Mouse (Mus musculus): Measurements from ENCODE around the gene Fmc1.

The Fmc1 gene

GRCm38 (mm10) chr6:38551989-38552635 lies 18.8 kb downstream of the Fmc1 start:
- DNase-seq (ENCODE audit: low spot score), result peak; percentile 99

DNA sequence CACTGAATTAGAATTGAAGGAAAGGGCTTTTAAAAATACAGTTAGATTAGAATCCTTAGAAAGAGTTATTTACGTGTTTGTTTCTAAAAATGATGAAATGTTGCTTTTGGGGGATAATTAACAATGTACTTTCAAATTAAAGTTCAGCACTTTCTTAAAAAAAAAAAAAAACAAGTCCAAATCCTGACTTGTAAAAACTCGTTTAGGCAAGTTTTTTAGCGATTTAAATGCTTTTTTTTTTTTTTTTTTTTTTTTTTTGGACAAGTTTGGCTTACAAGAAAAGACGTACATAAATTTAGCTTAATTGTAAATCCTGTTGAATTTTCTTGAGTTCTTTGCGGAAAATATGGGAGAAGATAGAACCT lies 19.3 kb downstream of the Fmc1 start:
- no peak for DNase-seq (ENCODE audit: low spot score)

DNA sequence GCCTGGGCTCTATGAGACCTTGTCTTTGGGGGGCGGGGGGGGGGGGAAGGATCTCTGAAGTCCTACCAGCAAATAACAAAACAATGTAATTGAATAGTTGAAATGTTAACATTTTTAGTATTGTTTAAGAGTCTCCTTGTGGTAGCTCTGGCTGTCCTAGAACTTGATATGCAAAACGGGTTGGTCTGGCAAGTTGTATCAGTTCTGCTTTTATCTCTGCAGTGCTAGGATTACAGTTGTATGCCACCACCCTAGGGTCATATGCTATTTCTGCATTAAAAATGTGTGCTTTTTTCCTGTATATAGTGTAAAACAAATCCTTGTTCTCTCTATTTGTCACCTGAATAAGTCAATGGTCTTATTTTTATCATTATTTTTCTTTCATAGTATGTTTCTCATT lies 42.8 kb downstream of the Fmc1 start:
- no peak for DNase-seq (ENCODE audit: low spot score)

DNA sequence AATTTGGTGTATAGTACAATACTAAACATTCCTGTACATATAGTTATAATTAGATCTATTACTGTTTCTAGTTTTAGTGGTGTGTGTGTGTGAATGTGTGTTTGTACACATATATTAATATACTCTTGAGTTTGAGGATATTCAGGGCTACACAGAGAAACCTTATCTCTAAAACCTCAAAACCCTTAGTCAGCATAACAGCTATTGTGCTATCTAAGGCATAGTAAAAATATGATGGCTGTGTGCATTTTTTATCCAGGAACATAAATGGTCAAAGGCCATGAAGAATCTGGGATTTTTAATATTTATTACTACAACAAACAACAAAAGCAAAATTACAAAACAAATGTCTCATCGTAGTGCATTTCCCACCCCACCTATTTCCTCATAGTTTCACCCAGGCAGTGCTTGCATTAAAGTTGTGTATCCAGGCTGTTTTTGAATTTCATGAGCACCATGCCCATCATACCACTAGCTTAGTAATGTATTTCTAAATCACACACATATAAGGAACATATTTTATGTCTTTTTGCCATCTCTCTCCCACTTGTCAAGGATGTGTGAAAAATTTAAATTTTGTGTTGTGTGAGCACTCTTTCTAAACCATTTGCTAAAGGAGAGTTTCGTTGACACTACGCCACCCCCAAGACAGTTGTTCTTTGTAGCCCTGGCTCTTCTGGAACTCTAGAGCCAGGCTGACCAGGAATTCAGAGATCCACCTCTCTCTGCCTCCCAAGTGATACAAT lies 47.0 kb downstream of the Fmc1 start:
- no peak for DNase-seq (ENCODE audit: low spot score)

GRCm38 (mm10) chr6:38581711-38582110 lies 48.4 kb downstream of the Fmc1 start:
- DNase-seq (ENCODE audit: low spot score), result no peak
